Mouse (Mus musculus): Measurements from ENCODE around the gene Atad1. TPM values are rescaled to one million over a fixed set of nuclear protein-coding genes. Genes with fewer than 3 reads are reported as not detected.
"Not testable (repeated sequence)": the region's sequence is repeated elsewhere in the genome, so short reads cannot be mapped to it uniquely, and the experiment has no call there.

Gene Atad1
- total RNA-seq (2021): 10 to 100 TPM; 50.7 to 53.3 TPM
- long read RNA-seq, experiment 1, transcript Atad1-203 (10 exons, 3,771 nt): major isoform, 45 of 51 reads
- long read RNA-seq, experiment 1, partial matches to known transcripts: 1 of 51 reads
- long read RNA-seq, experiment 1, other reads (novel, unspliced or antisense): 4 of 51 reads
- long read RNA-seq, experiment 2, transcript Atad1-203 (10 exons, 3,771 nt): major isoform, 49 of 61 reads
- long read RNA-seq, experiment 2, partial matches to known transcripts: 3 of 61 reads
- long read RNA-seq, experiment 2, other reads (novel, unspliced or antisense): 9 of 61 reads

GRCm38 (mm10) chr19:32739686-32740085, at the start of gene Atad1:
Gene Atad1 (minus strand): TSS chr19:32739786.
- no peak for DNase-seq
- intact Hi-C loops (cut with DNase I): no loop called here

- intact Hi-C loops (cut with DNase I); DNase-seq: not testable (repeated sequence)
Measured at GRCm38 (mm10) chr19:32788016-32788415, 48.4 kb upstream of the Atad1 start.

- intact Hi-C loops (cut with DNase I); DNase-seq: not testable (repeated sequence)
Measured at GRCm38 (mm10) chr19:32787388-32787787, 47.8 kb upstream of the Atad1 start.

- no peak for DNase-seq
- intact Hi-C loops (cut with DNase I): no loop called here
Measured at GRCm38 (mm10) chr19:32781305-32782071, 41.9 kb upstream of the Atad1 start.

GRCm38 (mm10) chr19:32779131-32779530, 39.5 kb upstream of the Atad1 start:
- intact Hi-C loops (cut with DNase I): no loop called here
- no peak for DNase-seq

GRCm38 (mm10) chr19:32778411-32778810, 38.8 kb upstream of the Atad1 start:
- intact Hi-C loops (cut with DNase I): no loop called here
- no peak for DNase-seq

GRCm38 (mm10) chr19:32762493-32762892, 22.9 kb upstream of the Atad1 start:
- intact Hi-C loops (cut with DNase I): no loop called here
- DNase-seq: no peak

GRCm38 (mm10) chr19:32761162-32761561, 21.6 kb upstream of the Atad1 start:
- intact Hi-C loops (cut with DNase I): no loop called here
- DNase-seq: no peak

GRCm38 (mm10) chr19:32760499-32760898, 20.9 kb upstream of the Atad1 start:
- intact Hi-C loops (cut with DNase I): no loop called here
- no peak for DNase-seq

- no peak for DNase-seq
- intact Hi-C loops (cut with DNase I): loop anchor here (5.0 to 10.0 kb wide), 2 partner anchors 48 to 195 kb away; no protein-coding TSS in a partner anchor
Measured at GRCm38 (mm10) chr19:32759357-32760024, 19.9 kb upstream of the Atad1 start.

GRCm38 (mm10) chr19:32758793-32759161, 19.2 kb upstream of the Atad1 start:
- intact Hi-C loops (cut with DNase I): loop anchor here (5.0 to 10.0 kb wide), 2 partner anchors 49 to 196 kb away; no protein-coding TSS in a partner anchor
- no peak for DNase-seq

GRCm38 (mm10) chr19:32757831-32758792, 18.5 kb upstream of the Atad1 start:
- DNase-seq: peak in 1 of 2 experiments; percentile 32
- intact Hi-C loops (cut with DNase I): loop anchor here (1.0 to 10.0 kb wide), 3 partner anchors 46 to 197 kb away; no protein-coding TSS in a partner anchor

- DNase-seq: peak; percentile 96
Measured at GRCm38 (mm10) chr19:32756900-32757725, 17.5 kb upstream of the Atad1 start, which contains the start of gene Pten. Gene Pten (plus strand): TSS chr19:32757497.

GRCm38 (mm10) chr19:32756636-32756899, 17.0 kb upstream of the Atad1 start:
- DNase-seq: no peak
- intact Hi-C loops (cut with DNase I): loop anchor here (5.0 to 10.0 kb wide), 2 partner anchors 51 to 198 kb away; no protein-coding TSS in a partner anchor

More at GRCm38 (mm10) chr19:32756900-32757725, 17.5 kb upstream of the Atad1 start, which contains the start of gene Pten:
- intact Hi-C loops (cut with DNase I): loop anchor here (1.0 to 10.0 kb wide), 3 partner anchors 45 to 198 kb away; no protein-coding TSS in a partner anchor

GRCm38 (mm10) chr19:32755792-32756635, 16.4 kb upstream of the Atad1 start:
- intact Hi-C loops (cut with DNase I): loop anchor here (5.0 to 10.0 kb wide), 2 partner anchors 51 to 199 kb away; no protein-coding TSS in a partner anchor
- peak; percentile 95 to 96 for DNase-seq

GRCm38 (mm10) chr19:32755104-32755791, 15.7 kb upstream of the Atad1 start:
- intact Hi-C loops (cut with DNase I): loop anchor here (5.0 to 10.0 kb wide), 2 partner anchors 52 to 200 kb away; no protein-coding TSS in a partner anchor
- DNase-seq: no peak
